Mouse (Mus musculus): ENCODE measurements around the gene Pde4dip. TPM values are rescaled to one million over a fixed set of nuclear protein-coding genes. Genes with fewer than 3 reads are reported as not detected.

The Pde4dip gene
- polyA plus RNA-seq (2015; fragmentation: Nextera tagmentation; extraction: Ambion mirVana), result 7.1 and 8.5 TPM in 2 replicates

DNA sequence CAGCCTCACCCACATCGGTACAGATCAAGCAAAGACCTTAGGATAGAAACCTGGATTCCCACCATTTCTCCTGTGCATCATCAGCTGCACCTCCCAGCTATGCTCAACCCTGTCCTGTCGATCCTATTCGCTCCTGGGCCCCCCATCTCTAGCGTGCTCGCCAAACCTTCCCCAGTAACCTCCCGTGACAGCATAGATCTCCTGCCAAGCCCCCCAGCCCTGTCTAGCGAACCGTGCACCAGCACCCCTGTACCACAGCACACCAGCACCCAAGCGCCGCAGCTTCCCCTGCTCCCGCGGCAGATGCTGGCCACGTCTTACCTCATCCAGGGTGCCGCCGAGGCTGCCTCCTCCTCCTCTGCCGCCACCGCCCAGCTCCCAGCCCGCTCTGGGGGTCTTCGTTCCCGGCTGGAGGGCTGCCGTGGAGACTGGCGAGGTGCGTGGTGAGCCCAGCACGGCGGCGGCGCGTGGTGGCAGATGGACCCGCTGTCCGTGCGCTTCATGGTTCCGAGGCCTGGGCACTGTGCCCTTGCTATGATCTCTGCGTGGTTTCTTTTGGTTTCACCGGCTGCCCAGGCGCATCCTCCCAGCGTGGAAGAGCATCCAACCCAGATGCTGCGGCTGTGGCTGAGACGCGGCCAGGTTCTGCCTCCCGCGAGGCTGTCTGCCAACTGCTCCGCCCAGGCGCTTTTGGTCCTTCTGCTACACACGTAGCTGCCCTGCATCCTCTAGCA is at the start of gene Pde4dip:
Pde4dip (minus strand) TSS at position 540 of the 734 bp plus-strand sequence.
- no peak within 1 kb of the TSS for H3K27ac ChIP-seq (ENCODE audit: low read length)
- peak within 1 kb of the TSS; percentile 36 for H3K4me2 ChIP-seq (replicated peaks; ENCODE audit: low read depth, low read length)
- H3K36me3 ChIP-seq (ENCODE audit: insufficient read depth, low read length), result no peaks in the 10 kb centered on the region
- DNase-seq (ENCODE audit: low spot score) (no peak), ATAC-seq (no peak)
- H3K9me3 ChIP-seq (ENCODE audit: low read length), result no peaks in the 10 kb centered on the region
- peaks cover 14% of the 10 kb centered on the region for H3K27me3 ChIP-seq (replicated peaks; ENCODE audit: insufficient read depth, low read length)
- WGBS, result 2% methylated on average over 44 of the region's 44 CpGs
- peak within 1 kb of the TSS; percentile 21; the same call in 1 of the 2 replicates for H3K4me3 ChIP-seq (ENCODE audit: low read depth, low read length)
- H3K4me1 ChIP-seq (ENCODE audit: insufficient read depth, low read depth, low read length), result no peaks in the 10 kb centered on the region
- no peak for TF ChIP-seq EP300 (IDR thresholded peaks at IDR 0.05)
- no peak for TF ChIP-seq CTCF (IDR thresholded peaks at IDR 0.05)
- no peak within 1 kb of the TSS for H3K9ac ChIP-seq (replicated peaks; ENCODE audit: low read depth)

DNA sequence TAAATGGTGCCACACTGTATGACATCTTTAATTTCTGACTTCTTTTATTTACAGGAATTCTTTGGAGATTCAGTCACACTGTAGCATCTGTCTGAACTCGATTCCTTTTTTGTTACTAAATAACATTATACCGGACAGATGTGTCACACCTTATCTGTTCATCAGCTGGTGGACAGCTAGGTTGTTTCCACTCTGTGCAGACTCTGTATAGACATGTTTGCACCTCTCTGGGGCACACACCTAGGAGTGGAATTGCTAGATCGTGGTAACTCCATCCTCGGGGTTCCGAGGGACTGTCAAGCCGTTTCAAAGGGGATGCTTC is 49.4 kb upstream of the Pde4dip start:
- 66% methylated on average over 6 of the region's 6 CpGs for whole genome bisulfite sequencing
- no peak overlapping the region for H3K9ac ChIP-seq (replicated peaks; ENCODE audit: low read depth)
- no peak overlapping the region for H3K4me3 ChIP-seq (ENCODE audit: low read depth, low read length)
- ATAC-seq, result no peak
- H3K4me1 ChIP-seq (ENCODE audit: insufficient read depth, low read depth, low read length), result peaks cover 12% of the 10 kb centered on the region
- no peak overlapping the region for H3K27ac ChIP-seq (ENCODE audit: low read length)
- no peak for DNase-seq (ENCODE audit: low spot score)
- no peaks in the 10 kb centered on the region for H3K27me3 ChIP-seq (replicated peaks; ENCODE audit: insufficient read depth, low read length)
- no peaks in the 10 kb centered on the region for H3K36me3 ChIP-seq (ENCODE audit: insufficient read depth, low read length)
- no peak overlapping the region for H3K4me2 ChIP-seq (replicated peaks; ENCODE audit: low read depth, low read length)
- TF ChIP-seq EP300 (IDR thresholded peaks at IDR 0.05) (no peak), CTCF (IDR thresholded peaks at IDR 0.05) (no peak)
- no peaks in the 10 kb centered on the region for H3K9me3 ChIP-seq (ENCODE audit: low read length)

DNA sequence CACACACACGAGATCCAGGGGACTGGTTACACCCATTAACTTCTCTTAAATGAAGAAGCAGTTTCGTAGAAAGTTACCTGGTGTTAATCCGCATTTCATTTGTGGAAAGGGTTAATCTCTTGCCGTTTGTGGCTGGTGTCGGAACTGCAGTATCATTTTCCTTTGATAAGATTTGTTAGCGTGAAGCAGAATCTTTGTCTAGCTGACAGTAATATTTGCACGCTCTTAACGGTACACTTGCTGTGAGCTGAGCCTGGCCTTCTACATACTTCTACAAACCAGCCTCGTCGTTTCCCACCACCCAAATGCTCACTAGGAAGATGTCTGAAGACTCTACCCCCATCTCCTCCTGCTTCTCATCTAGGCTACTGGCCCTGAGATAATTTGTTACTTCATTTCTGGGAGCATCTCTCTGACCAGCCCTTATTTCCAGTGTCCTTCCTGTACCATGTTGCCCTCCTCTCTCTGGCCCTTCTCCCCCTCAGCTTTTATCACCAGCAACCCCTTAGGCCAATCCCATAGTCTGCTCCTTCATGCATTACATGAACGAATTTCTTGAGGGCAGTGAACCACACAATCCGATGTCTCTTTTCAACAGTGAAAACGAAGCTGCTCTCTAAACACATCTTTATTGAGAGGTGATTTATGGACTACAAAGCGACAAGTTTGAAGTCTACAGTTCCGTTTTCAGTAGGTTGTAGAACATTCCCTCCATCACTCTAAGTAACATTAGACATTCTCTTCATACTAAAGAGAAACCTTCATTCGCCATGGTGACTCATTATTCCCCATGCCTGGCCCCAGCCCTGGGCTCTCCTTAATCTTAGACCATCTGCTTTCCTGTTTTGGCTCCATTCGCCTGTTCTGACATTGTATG is 48.8 kb upstream of the Pde4dip start:
- H3K36me3 ChIP-seq (ENCODE audit: insufficient read depth, low read length), result no peaks in the 10 kb centered on the region
- no peaks in the 10 kb centered on the region for H3K27me3 ChIP-seq (replicated peaks; ENCODE audit: insufficient read depth, low read length)
- ATAC-seq (no peak), DNase-seq (ENCODE audit: low spot score) (peak; percentile 38)
- TF ChIP-seq CTCF (IDR thresholded peaks at IDR 0.05) (peak; percentile 20; the same call in 1 of the 2 replicates), EP300 (IDR thresholded peaks at IDR 0.05) (no peak)
- WGBS, result 40% methylated on average over 17 of the region's 17 CpGs
- no peak overlapping the region for H3K4me2 ChIP-seq (replicated peaks; ENCODE audit: low read depth, low read length)
- no peak overlapping the region for H3K27ac ChIP-seq (ENCODE audit: low read length)
- H3K9me3 ChIP-seq (ENCODE audit: low read length), result no peaks in the 10 kb centered on the region
- H3K4me3 ChIP-seq (ENCODE audit: low read depth, low read length), result no peak overlapping the region
- peaks cover 12% of the 10 kb centered on the region for H3K4me1 ChIP-seq (ENCODE audit: insufficient read depth, low read depth, low read length)
- no peak overlapping the region for H3K9ac ChIP-seq (replicated peaks; ENCODE audit: low read depth)

GRCm38 (mm10) chr3:97934331-97935300 is 46.1 kb upstream of the Pde4dip start:
- Histone ChIP-seq H3K27me3 (replicated peaks; ENCODE audit: insufficient read depth, low read length) (no peaks in the 10 kb centered on the region), H3K27ac (ENCODE audit: low read length) (no peak overlapping the region), H3K9me3 (ENCODE audit: low read length) (no peaks in the 10 kb centered on the region), H3K9ac (replicated peaks; ENCODE audit: low read depth) (no peak overlapping the region), H3K4me2 (replicated peaks; ENCODE audit: low read depth, low read length) (no peak overlapping the region), H3K4me1 (ENCODE audit: insufficient read depth, low read depth, low read length) (peaks cover 7% of the 10 kb centered on the region; the same call in 1 of the 2 replicates), H3K4me3 (ENCODE audit: low read depth, low read length) (no peak overlapping the region), H3K36me3 (ENCODE audit: insufficient read depth, low read length) (no peaks in the 10 kb centered on the region)
- TF ChIP-seq EP300 (IDR thresholded peaks at IDR 0.05) (no peak), CTCF (IDR thresholded peaks at IDR 0.05) (no peak)
- DNase-seq (ENCODE audit: low spot score) (no peak), ATAC-seq (peak; percentile 25; the same call in 1 of the 2 replicates)
- 76% methylated on average over 6 of the region's 6 CpGs for WGBS

DNA sequence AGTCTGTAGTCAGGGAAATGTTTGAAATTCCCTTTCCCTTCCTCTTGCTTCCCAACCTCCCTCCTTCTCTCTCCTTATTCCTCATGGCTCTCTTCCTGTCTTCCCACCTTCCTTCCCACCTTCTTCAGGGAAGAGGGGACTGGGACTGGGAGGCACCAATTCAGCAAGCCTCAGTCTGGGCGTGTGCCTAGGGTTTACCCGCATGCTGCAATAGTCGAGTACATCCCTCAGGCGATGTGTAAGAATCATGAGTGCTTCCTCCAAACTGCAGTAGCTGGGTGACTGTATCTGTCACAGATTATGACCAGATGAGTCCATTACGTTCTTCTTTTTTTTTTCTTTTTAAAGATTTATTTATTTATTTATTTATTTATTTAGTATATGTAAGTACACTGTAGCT is 45.3 kb upstream of the Pde4dip start:
- peaks cover 7% of the 10 kb centered on the region; the same call in 1 of the 2 replicates for H3K4me1 ChIP-seq (ENCODE audit: insufficient read depth, low read depth, low read length)
- no peaks in the 10 kb centered on the region for H3K36me3 ChIP-seq (ENCODE audit: insufficient read depth, low read length)
- no peaks in the 10 kb centered on the region for H3K9me3 ChIP-seq (ENCODE audit: low read length)
- TF ChIP-seq EP300 (IDR thresholded peaks at IDR 0.05), result no peak
- no peak for TF ChIP-seq CTCF (IDR thresholded peaks at IDR 0.05)
- 66% methylated on average over 5 of the region's 5 CpGs for WGBS
- H3K4me2 ChIP-seq (replicated peaks; ENCODE audit: low read depth, low read length), result no peak overlapping the region
- no peak overlapping the region for H3K4me3 ChIP-seq (ENCODE audit: low read depth, low read length)
- ATAC-seq, result no peak
- H3K27me3 ChIP-seq (replicated peaks; ENCODE audit: insufficient read depth, low read length), result no peaks in the 10 kb centered on the region
- DNase-seq (ENCODE audit: low spot score), result peak; percentile 39
- no peak overlapping the region for H3K9ac ChIP-seq (replicated peaks; ENCODE audit: low read depth)
- no peak overlapping the region for H3K27ac ChIP-seq (ENCODE audit: low read length)
